ENCODE assay signal across 9 mouse cellular contexts in the genomic region with DNA sequence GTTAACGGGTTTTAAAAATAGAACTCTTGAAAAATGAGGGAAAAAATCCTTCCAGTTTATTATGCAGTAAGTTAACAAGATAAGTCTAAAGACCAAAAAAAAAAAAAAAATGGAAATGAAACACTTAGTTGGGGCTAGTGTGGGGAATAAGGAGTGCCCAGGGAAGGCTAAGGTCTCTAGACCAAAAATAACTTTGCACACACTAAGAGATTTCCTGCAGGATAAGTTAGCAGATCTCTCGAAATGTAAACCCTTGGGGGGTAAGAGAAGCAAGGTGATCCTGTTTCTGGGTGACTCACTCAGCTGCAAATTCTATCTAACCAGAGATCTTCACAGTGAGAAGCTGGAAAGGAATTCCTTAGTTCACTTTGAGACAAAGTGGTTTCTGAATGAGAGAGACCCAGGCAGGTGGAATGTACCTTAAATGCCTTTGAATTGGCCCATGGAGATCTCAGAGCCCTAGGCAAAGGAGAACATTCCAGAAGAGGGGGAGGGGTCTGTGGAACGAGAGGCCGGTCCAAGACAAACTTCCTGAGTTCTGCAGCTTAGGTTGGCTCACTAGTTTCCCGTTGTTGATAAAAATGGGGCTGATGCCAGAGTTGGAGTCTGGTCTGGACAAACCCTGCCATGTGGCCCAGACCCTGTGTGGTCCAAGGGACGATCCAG.
DNase-seq lines count a peak whose midpoint lies in the region; ATAC-seq lines count a peak whose summit lies in the region.
"Had no signal": no experiment of that assay in that cellular context is flagged by ENCODE, and none has a peak within 500 bp of the region (broad histone marks: within the 10 kb centered on the region; RNA-seq: fewer than 3 reads in every experiment).

No protein-coding gene starts in this region.

- H3K27me3 ChIP-seq in embryonic facial prominence, embryonic 11.5 days (ENCODE audit: control insufficient read depth, insufficient read depth, low read length) = no peaks in the 10 kb centered on the region

- no peaks in the 10 kb centered on the region for H3K9me3 ChIP-seq in embryonic facial prominence, embryonic 11.5 days (replicated peaks; ENCODE audit: control insufficient read depth, low read length)

- peak; percentile 9 for DNase-seq in gastrocnemius, adult 18-20 months (ENCODE audit: low spot score)
- DNase-seq in gastrocnemius, postnatal 4 days (ENCODE audit: low spot score in 2 of 2) = no peak
- DNase-seq in embryonic facial prominence, embryonic 11.5 days (ENCODE audit: low spot score) = peak; percentile 43
- DNase-seq in heart, postnatal 36 days = peak; percentile 39 to 49
- DNase-seq in lung, postnatal 10 days = peak; percentile 78
- DNase-seq in spleen, postnatal 14 days (ENCODE audit: low spot score in 2 of 2) = no peak
- DNase-seq in layer of hippocampus, postnatal 36 days = no peak
- no peak for DNase-seq in left cerebral cortex, postnatal 25 days (ENCODE audit: low spot score in 2 of 2)
- DNase-seq: cerebellum, adult 9-10 months had no signal

- no peak for ATAC-seq in embryonic facial prominence, embryonic 11.5 days (replicated peaks; ENCODE audit: insufficient number of reproducible peaks, low FRiP score, low TSS enrichment, low read depth)

- intact Hi-C loops in heart, postnatal 36 days (cut with DNase I) = loop anchor here (5.0 kb wide), 1 partner anchor 230 kb away; no protein-coding TSS in a partner anchor
- intact Hi-C loops in left cerebral cortex, postnatal 25 days (cut with DNase I) = no loop called here

- no peak overlapping the region for H3K4me3 ChIP-seq in embryonic facial prominence, embryonic 11.5 days (ENCODE audit: low read depth, low read length)

- WGBS in embryonic facial prominence, embryonic 11.5 days = 50% methylated on average over 6 of the region's 6 CpGs

- H3K4me1 ChIP-seq in embryonic facial prominence, embryonic 11.5 days (ENCODE audit: control insufficient read depth, insufficient read depth, low read length) = no peaks in the 10 kb centered on the region

- H3K4me2 ChIP-seq in embryonic facial prominence, embryonic 11.5 days (ENCODE audit: low read depth, low read length) = no peak overlapping the region

- H3K36me3 ChIP-seq in embryonic facial prominence, embryonic 11.5 days (replicated peaks; ENCODE audit: control insufficient read depth, insufficient read depth, low read depth, low read length) = no peaks in the 10 kb centered on the region

- H3K27ac ChIP-seq in embryonic facial prominence, embryonic 11.5 days (replicated peaks; ENCODE audit: low read depth, low read length) = no peak overlapping the region

- no peak overlapping the region for H3K9ac ChIP-seq in embryonic facial prominence, embryonic 11.5 days (replicated peaks; ENCODE audit: low read length)

Comparison
In these comparisons a context has a peak if more than half of its experiments do, and no peak if none do; other contexts are left out.
1. DNase-seq: peak in gastrocnemius, adult 18-20 months (single experiment), embryonic facial prominence, embryonic 11.5 days (single experiment), heart, postnatal 36 days (2 of 2) and lung, postnatal 10 days (single experiment); none in gastrocnemius, postnatal 4 days (0 of 2), spleen, postnatal 14 days (0 of 2), layer of hippocampus, postnatal 36 days (0 of 2) and left cerebral cortex, postnatal 25 days (0 of 2).